Mouse (Mus musculus) CH12F3 (cell line): ENCODE measurements around the gene Mrpl53.
"Not testable (repeated sequence)": the region's sequence is repeated elsewhere in the genome, so short reads cannot be mapped to it uniquely, and the experiment has no call there.

Source experiments
- in situ Hi-C: fragments of 300-500 bp; cut with MboI; formaldehyde crosslinking; loops from 2 replicates; pipeline ENCODE4 v1.14.3; 2020; ENCODE audit warnings: low sequenced_read_pairs

Gene Mrpl53

DNA sequence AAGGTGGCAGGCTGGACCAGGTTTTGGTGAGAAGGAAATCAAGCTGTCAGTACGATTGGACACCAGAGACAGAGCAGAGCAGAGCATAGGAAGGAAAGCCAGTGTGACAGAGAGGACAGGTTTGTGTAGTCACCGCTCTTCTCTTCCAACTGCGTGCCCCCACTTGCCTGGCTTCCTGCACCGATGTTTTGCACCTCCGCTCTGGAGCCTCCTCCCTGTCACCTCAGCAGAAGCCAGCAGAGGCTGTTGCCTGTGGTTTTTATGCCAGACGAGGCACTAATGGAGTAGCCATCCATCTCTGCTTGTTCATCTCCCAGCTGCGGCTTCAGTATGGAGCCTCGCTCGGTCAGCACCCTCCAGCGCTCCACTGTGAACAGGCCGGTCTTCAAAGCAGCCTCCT, 34.0 kb downstream of the Mrpl53 start:
- in situ Hi-C loops: no loop called here

DNA sequence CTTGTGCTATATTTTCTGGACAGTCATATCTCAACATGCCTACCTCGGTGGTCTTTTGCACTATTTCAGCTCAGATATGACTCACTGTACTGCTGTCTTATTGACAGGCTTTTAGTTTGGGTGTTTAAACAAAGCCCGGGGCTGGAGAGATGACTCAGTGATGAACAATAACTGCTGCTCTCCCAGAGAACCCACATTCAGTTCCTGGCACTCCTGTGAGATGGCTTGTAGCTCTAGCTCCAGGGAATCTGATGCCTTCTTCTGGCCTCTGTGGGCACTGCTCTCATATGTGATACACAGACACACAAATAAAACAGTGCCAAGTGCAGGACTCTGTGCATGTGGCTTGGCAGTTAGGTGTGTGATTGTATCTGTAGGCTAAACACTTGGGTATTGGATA, 36.4 kb downstream of the Mrpl53 start:
- in situ Hi-C loops: no loop called here

DNA sequence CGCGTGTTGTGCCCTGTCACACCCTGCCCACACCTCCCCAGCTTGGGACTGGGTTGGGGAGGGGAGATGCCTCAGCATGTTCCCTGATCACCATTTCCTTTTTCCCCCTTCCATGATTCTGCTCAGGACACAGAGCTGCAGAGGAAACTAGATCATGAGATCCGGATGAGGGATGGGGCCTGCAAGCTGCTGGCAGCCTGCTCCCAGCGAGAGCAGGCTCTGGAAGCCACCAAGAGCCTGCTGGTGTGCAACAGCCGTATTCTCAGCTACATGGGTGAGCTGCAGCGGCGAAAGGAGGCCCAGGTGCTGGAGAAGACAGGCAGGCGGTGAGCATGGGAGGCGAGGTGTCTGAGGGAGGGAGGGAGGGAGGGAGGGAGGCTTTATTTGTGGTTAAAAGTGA, 37.0 kb downstream of the Mrpl53 start:
- in situ Hi-C loops: no loop called here

DNA sequence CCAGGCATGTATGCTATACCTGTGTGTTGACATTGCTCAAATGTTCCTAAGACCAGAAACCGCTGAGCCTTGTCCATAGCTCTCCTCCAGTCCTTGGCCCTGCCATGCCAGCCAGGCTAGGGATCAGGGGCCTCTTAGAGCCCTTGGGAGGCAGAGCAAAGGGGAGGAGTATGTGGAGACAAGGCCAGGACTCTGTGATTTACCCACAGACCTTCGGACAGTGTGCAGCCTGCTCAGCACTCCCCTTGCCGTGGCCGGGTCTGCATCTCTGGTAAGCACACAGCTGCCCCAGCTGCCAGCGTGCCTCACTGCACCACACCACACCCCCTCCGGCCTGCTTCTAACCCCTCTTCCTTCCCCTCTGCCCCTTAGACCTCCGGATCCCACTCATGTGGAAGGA, 38.4 kb downstream of the Mrpl53 start:
- in situ Hi-C loops: no loop called here

DNA sequence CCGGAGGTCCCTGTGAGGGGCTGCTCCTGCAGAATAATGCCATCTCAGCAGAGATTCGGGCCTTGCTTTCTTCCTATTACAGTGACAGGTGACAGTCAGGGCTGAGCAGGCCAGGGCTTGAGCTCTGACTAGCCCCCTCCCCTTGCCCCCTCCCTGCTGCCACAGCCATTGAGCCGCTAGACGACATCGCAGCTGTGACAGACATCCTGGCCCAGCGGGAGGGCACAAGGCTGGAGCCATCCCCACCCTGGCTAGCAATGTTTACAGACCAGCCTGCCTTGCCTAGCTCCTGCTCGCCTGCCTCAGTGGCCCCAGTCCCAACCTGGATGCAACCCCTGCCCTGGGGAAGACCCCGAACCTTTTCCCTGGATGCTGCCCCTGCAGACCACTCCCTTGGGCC, 42.9 kb downstream of the Mrpl53 start:
- in situ Hi-C loops: no loop called here

DNA sequence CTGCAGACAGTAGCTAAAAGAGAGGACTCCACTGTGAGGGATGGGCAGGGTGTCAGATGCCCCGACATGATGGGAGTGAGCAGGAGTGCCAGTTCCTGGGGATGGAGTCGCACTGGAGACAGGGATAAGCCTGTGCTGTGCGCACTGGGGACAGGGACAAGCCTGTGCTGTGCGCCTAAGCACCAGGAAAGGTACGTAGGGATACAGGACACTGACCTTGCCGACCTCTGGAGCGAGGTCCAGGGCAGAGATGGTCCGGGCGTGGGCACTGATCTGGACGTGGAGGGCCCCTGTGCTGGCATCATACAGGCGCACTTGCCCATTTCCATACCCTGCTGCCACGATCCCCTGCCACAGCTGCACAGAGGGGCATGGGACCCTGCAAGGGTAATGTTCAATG, 44.2 kb downstream of the Mrpl53 start:
- in situ Hi-C loops: no loop called here

DNA sequence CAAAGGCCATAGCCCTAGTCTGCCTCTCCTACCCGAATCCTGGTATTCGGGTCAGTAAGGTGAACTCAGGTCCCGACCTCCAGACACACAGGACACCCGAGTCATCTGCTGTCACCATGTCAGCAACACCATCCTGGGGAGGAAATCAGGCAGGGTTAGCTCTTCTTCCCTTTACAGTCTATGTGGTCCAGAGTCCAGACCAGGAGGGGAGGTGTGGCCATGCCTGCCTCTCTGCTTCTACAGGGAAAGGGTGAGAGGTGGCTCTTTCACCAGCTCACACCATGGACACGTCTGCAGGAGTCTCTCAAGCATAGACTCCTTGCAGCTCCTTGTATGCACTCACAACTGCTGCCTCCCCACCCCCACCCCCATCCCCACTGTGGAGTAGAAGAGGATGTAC, 44.6 kb downstream of the Mrpl53 start:
- in situ Hi-C loops: no loop called here

DNA sequence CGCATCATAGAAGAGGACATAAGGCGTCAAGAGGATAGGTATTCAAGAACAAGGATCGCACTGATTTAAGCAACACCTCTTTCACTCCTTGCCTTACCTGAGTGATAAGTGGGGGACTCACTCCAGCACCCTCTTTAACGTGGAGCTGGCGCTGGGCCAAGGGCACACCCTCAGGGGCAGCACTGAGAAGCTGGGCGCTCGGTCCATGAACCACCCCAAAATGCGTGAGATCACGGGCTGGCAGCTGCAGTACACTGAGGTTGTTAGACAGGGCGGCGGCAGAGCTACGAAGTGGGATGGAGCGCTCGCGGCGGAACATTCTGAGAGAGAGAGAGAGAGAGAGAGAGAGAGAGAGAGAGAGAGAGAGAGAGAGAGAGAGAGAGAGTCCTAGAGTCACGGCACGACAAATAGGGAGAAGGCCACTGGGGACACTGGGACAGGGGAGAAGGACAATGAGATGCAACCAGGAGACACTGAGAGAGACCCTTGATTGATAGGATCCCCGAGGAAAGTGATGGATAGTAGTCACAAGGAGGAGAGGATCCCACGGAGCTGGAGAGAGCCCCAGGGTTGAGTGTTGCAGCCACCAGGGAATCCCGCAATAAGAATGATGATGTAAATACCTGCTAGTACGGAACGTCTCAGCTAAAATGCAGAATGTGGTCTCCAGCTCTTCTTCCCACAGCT, 46.9 kb downstream of the Mrpl53 start:
- in situ Hi-C loops: no loop called here

DNA sequence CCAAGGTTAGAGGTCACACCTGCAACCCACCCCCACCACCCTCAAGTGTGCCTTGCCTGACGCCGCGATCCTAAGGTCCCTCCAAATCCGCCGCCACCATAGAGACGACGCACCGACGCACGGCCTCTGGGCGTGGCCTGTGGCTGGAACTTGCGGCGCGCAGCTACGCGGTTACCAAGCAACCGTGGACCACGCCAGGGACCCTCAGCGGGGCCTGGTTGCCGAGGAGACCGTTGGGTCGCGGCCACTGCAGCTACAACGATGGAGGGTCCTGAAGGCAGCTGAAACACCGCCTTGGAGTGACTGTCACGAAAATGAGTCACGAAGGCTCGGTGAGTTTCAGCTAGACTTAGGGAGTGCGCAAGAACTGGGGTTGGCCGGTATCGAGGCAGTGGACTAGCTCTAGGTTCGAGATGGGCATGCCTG, 47.4 kb downstream of the Mrpl53 start, which contains the start of the genes Wdr54 and 1700003E16Rik:
Wdr54 (minus strand) TSS at position 139 of the 426 bp plus-strand sequence.
1700003E16Rik (plus strand) TSS at position 146 of the 426 bp plus-strand sequence.
- in situ Hi-C loops: no loop called here

DNA sequence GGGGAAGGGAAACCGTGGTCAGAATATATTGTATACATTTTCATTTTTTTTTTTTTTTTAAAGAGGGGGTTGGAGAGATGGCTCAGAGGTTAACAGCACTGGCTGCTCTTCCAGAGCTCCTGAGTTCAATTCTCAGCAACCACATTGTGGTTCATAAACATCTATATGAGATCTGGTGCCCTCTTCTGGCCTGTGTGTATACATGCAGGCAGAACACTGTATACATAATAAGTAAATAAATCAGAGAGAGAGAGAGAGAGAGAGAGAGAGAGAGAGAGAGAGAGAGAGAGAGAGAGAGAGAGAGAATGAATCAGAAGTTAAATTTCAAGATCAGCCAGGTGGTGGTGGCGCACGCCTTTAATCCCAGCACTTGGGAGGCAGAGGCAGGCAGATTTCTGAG, 50.6 kb downstream of the Mrpl53 start:
- in situ Hi-C loops: not testable (repeated sequence)
